Mouse (Mus musculus) gastrocnemius, adult 8-10 months (tissue): ENCODE results near the gene Lcp1. TPM values are rescaled to one million over a fixed set of nuclear protein-coding genes. Genes with fewer than 3 reads are reported as not detected.
"Not testable (repeated sequence)": the region's sequence is repeated elsewhere in the genome, so short reads cannot be mapped to it uniquely, and the experiment has no call there.

Source experiments
- DNase-seq, 2 experiments: peaks; one replicate each; pipeline ENCODE4 v3.0.0; 2022; ENCODE audit warnings: low spot score in 2 of 2
- total RNA-seq, 4 experiments: library from RNA; stranded (reverse); gene quantifications; 2 replicates each; pipeline ENCODE4 v1.2.4; 2022

Gene Lcp1
- total RNA-seq: 1 to 10 TPM; 1.0 to 2.6 (median 1.7) TPM

GRCm38 (mm10) chr14:75130501-75131318 is at the start of gene Lcp1, which contains the start of gene Lrrc63:
Gene Lcp1, plus strand, starts transcription at chr14:75131101.
Gene Lrrc63, minus strand, starts transcription at chr14:75130881.
- peak; percentile 33 to 40 for DNase-seq

- no peak for DNase-seq
These were observed 27.9 kb upstream of the Lcp1 start for GRCm38 (mm10) chr14:75102956-75103355.

- DNase-seq: no peak
These were observed 9.2 kb upstream of the Lcp1 start for GRCm38 (mm10) chr14:75121658-75122057.

GRCm38 (mm10) chr14:75131324-75131935 is 529 bp downstream of the Lcp1 start:
- DNase-seq: no peak

- DNase-seq: no peak
These were observed 5.4 kb downstream of the Lcp1 start for GRCm38 (mm10) chr14:75136119-75136966.

GRCm38 (mm10) chr14:75138503-75138902 is 7.6 kb downstream of the Lcp1 start:
- no peak for DNase-seq

- DNase-seq: no peak
These were observed 8.3 kb downstream of the Lcp1 start for GRCm38 (mm10) chr14:75139225-75139624.

GRCm38 (mm10) chr14:75147706-75148105 is 16.8 kb downstream of the Lcp1 start:
- DNase-seq: not testable (repeated sequence)

GRCm38 (mm10) chr14:75148229-75148628 is 17.3 kb downstream of the Lcp1 start:
- DNase-seq: no peak

- DNase-seq: no peak
These were observed 19.8 kb downstream of the Lcp1 start for GRCm38 (mm10) chr14:75150653-75151052.

GRCm38 (mm10) chr14:75151146-75151545 is 20.2 kb downstream of the Lcp1 start:
- no peak for DNase-seq

GRCm38 (mm10) chr14:75154481-75154880 is 23.6 kb downstream of the Lcp1 start:
- DNase-seq: no peak

- DNase-seq: no peak
These were observed 28.5 kb downstream of the Lcp1 start for GRCm38 (mm10) chr14:75159375-75159774.

- no peak for DNase-seq
These were observed 33.0 kb downstream of the Lcp1 start for GRCm38 (mm10) chr14:75163866-75164265.

GRCm38 (mm10) chr14:75164345-75164744 is 33.4 kb downstream of the Lcp1 start:
- no peak for DNase-seq

- DNase-seq: no peak
These were observed 34.8 kb downstream of the Lcp1 start for GRCm38 (mm10) chr14:75165574-75166131.

- DNase-seq: no peak
These were observed 37.6 kb downstream of the Lcp1 start for GRCm38 (mm10) chr14:75168501-75168900.

- no peak for DNase-seq
These were observed 39.6 kb downstream of the Lcp1 start for GRCm38 (mm10) chr14:75170546-75170945.

GRCm38 (mm10) chr14:75174296-75174695 is 43.4 kb downstream of the Lcp1 start:
- no peak for DNase-seq

- DNase-seq: no peak
These were observed 44.0 kb downstream of the Lcp1 start for GRCm38 (mm10) chr14:75174731-75175555.

GRCm38 (mm10) chr14:75175781-75176180 is 44.9 kb downstream of the Lcp1 start:
- no peak for DNase-seq
